Mouse (Mus musculus) midbrain, embryonic 15.5 days (tissue): ENCODE data around the gene Zscan29. TPM values are rescaled to one million over a fixed set of nuclear protein-coding genes. Genes with fewer than 3 reads are reported as not detected.

Experiments used
- ATAC-seq: fragments of 200-750 bp; cut with Nextera tagmentation; replicated peaks from 2 replicates; pipeline ENCODE4 v1.8.0; 2017; ENCODE audit warnings: moderate TSS enrichment
- H3K27ac ChIP-seq: fragments of 300-500 bp; sonication (generic); 2 replicates; pipeline ENCODE4 v1.5.1; 2015; ENCODE audit warnings: mild to moderate bottlenecking, inconsistent platforms
- H3K27me3 ChIP-seq: fragments of 300-500 bp; sonication (generic); replicated peaks from 2 replicates; pipeline ENCODE4 v1.6.1; 2015; ENCODE audit warnings: inconsistent platforms
- H3K36me3 ChIP-seq: fragments of 300-500 bp; sonication (generic); replicated peaks from 2 replicates; pipeline ENCODE4 v1.6.1; 2015; ENCODE audit warnings: inconsistent platforms
- H3K4me1 ChIP-seq: fragments of 300-500 bp; sonication (generic); 2 replicates; pipeline ENCODE4 v1.6.1; 2015; ENCODE audit warnings: inconsistent platforms
- H3K4me2 ChIP-seq: fragments of 300-500 bp; sonication (generic); 2 replicates; pipeline ENCODE4 v1.6.1; 2015; ENCODE audit warnings: inconsistent platforms, mild to moderate bottlenecking, moderate library complexity
- H3K4me3 ChIP-seq: fragments of 300-500 bp; sonication (generic); 2 replicates; pipeline ENCODE4 v1.5.1; 2015; ENCODE audit warnings: mild to moderate bottlenecking, inconsistent platforms
- H3K9ac ChIP-seq: fragments of 300-500 bp; sonication (generic); 2 replicates; pipeline ENCODE4 v1.6.1; 2015; ENCODE audit warnings: mild to moderate bottlenecking, inconsistent platforms
- H3K9me3 ChIP-seq: fragments of 300-500 bp; sonication (generic); 2 replicates; pipeline ENCODE4 v1.6.1; 2016; ENCODE audit warnings: inconsistent platforms
- whole genome bisulfite sequencing: fragments of 180-500 bp; shearing (Covaris S2); methylation state at CpG from one replicate; pipeline ENCODE4 v1.1.7; 2015; ENCODE audit warnings: mixed read lengths; 5-methylcytosine and 5-hydroxymethylcytosine counted together
- polyA plus RNA-seq: library from polyadenylated mRNA; unstranded; fragments of >200 nt; fragmentation: Nextera tagmentation; extraction: Ambion mirVana; gene quantifications from 2 replicates; pipeline ENCODE4 v1.2.1, GENCODE M21; 2015

Gene Zscan29
- polyA plus RNA-seq, 1 experiment from 2014 or later = 7.0 TPM

GRCm38 (mm10) chr2:121169902-121170301 is 1.0 kb downstream of the Zscan29 start:
- H3K4me1 ChIP-seq = peaks cover 32% of the 10 kb centered on the region
- peaks cover 7% of the 10 kb centered on the region; the same call in 1 of the 2 replicates for H3K36me3 ChIP-seq
- no peak for ATAC-seq
- no peaks in the 10 kb centered on the region for H3K27me3 ChIP-seq
- H3K9me3 ChIP-seq = no peaks in the 10 kb centered on the region
- no peak overlapping the region for H3K27ac ChIP-seq
- peak overlapping the region; percentile 77 for H3K9ac ChIP-seq
- H3K4me3 ChIP-seq = peak overlapping the region; percentile 97
- 6% methylated on average over 9 of the region's 9 CpGs for WGBS
- peak overlapping the region; percentile 79 for H3K4me2 ChIP-seq

- H3K4me3 ChIP-seq = peak overlapping the region; percentile 97
- peaks cover 2% of the 10 kb centered on the region; the same call in 1 of the 2 replicates for H3K36me3 ChIP-seq
- 75% methylated on average over 4 of the region's 4 CpGs for WGBS
- no peaks in the 10 kb centered on the region for H3K9me3 ChIP-seq
- no peak overlapping the region for H3K27ac ChIP-seq
- H3K9ac ChIP-seq = peak overlapping the region; percentile 24
- H3K4me1 ChIP-seq = peaks cover 32% of the 10 kb centered on the region
- no peak for ATAC-seq
- peak overlapping the region; percentile 79 for H3K4me2 ChIP-seq
- no peaks in the 10 kb centered on the region for H3K27me3 ChIP-seq
Observed at GRCm38 (mm10) chr2:121169173-121169572, 1.8 kb downstream of the Zscan29 start.

- Histone ChIP-seq H3K9ac (no peak overlapping the region), H3K36me3 (peaks cover 33% of the 10 kb centered on the region; the same call in 1 of the 2 replicates), H3K4me3 (no peak overlapping the region), H3K27ac (no peak overlapping the region), H3K4me1 (no peaks in the 10 kb centered on the region), H3K4me2 (no peak overlapping the region), H3K27me3 (no peaks in the 10 kb centered on the region), H3K9me3 (no peaks in the 10 kb centered on the region)
- no peak for ATAC-seq
- WGBS = 94% methylated on average over 3 of the region's 3 CpGs
Observed at GRCm38 (mm10) chr2:121153100-121153499, 17.8 kb downstream of the Zscan29 start.

GRCm38 (mm10) chr2:121149679-121150078 is 21.2 kb downstream of the Zscan29 start:
- Histone ChIP-seq H3K4me2 (no peak overlapping the region), H3K36me3 (peaks cover 30% of the 10 kb centered on the region; the same call in 1 of the 2 replicates), H3K9ac (no peak overlapping the region), H3K27ac (no peak overlapping the region), H3K4me1 (no peaks in the 10 kb centered on the region), H3K4me3 (no peak overlapping the region), H3K9me3 (no peaks in the 10 kb centered on the region), H3K27me3 (no peaks in the 10 kb centered on the region)
- 90% methylated on average over 5 of the region's 5 CpGs for WGBS
- no peak for ATAC-seq

GRCm38 (mm10) chr2:121142415-121142814 is 28.5 kb downstream of the Zscan29 start:
- Histone ChIP-seq H3K27ac (no peak overlapping the region), H3K4me2 (no peak overlapping the region), H3K4me1 (peaks cover 37% of the 10 kb centered on the region), H3K27me3 (no peaks in the 10 kb centered on the region), H3K36me3 (0 out of 2 replicates have a peak, but pooled peaks cover 12% of the 10 kb centered on the region), H3K9ac (no peak overlapping the region), H3K4me3 (no peak overlapping the region), H3K9me3 (no peaks in the 10 kb centered on the region)
- WGBS = 39% methylated on average over 2 of the region's 2 CpGs
- ATAC-seq = no peak

- Histone ChIP-seq H3K27me3 (no peaks in the 10 kb centered on the region), H3K4me2 (peak overlapping the region; percentile 84), H3K4me3 (peak overlapping the region; percentile 77), H3K9ac (peak overlapping the region; percentile 91), H3K36me3 (0 out of 2 replicates have a peak, but pooled peaks cover 10% of the 10 kb centered on the region), H3K9me3 (no peaks in the 10 kb centered on the region), H3K4me1 (peaks cover 41% of the 10 kb centered on the region), H3K27ac (peak overlapping the region; percentile 99)
- 73% methylated on average over 16 of the region's 16 CpGs for WGBS
- ATAC-seq = no peak
Observed at GRCm38 (mm10) chr2:121141216-121142035, 29.5 kb downstream of the Zscan29 start.

- H3K4me1 ChIP-seq = peaks cover 41% of the 10 kb centered on the region
- H3K9me3 ChIP-seq = no peaks in the 10 kb centered on the region
- WGBS = under 1% methylated on average over 87 of the region's 87 CpGs
- H3K27ac ChIP-seq = peak within 1 kb of the TSS; percentile 99
- ATAC-seq = peak; percentile 97
- H3K9ac ChIP-seq = peak within 1 kb of the TSS; percentile 91
- H3K36me3 ChIP-seq = 0 out of 2 replicates have a peak, but pooled peaks cover 7% of the 10 kb centered on the region
- H3K4me2 ChIP-seq = peak within 1 kb of the TSS; percentile 84
- H3K27me3 ChIP-seq = no peaks in the 10 kb centered on the region
- peak within 1 kb of the TSS; percentile 77 for H3K4me3 ChIP-seq
Observed at GRCm38 (mm10) chr2:121140018-121140882, 30.7 kb downstream of the Zscan29 start, which contains the start of the genes Adal and Lcmt2. Adal (plus strand) TSS chr2:121140428. Lcmt2 (minus strand) TSS chr2:121140653.

GRCm38 (mm10) chr2:121139266-121140017 is 31.5 kb downstream of the Zscan29 start:
- 0 out of 2 replicates have a peak, but pooled peaks cover 7% of the 10 kb centered on the region for H3K36me3 ChIP-seq
- peak overlapping the region; percentile 84 for H3K4me2 ChIP-seq
- H3K4me1 ChIP-seq = peaks cover 41% of the 10 kb centered on the region
- 43% methylated on average over 29 of the region's 29 CpGs for WGBS
- peak overlapping the region; percentile 99 for H3K27ac ChIP-seq
- peak overlapping the region; percentile 77 for H3K4me3 ChIP-seq
- ATAC-seq = no peak; the same call in 1 of the 2 replicates
- no peaks in the 10 kb centered on the region for H3K27me3 ChIP-seq
- no peaks in the 10 kb centered on the region for H3K9me3 ChIP-seq
- peak overlapping the region; percentile 91 for H3K9ac ChIP-seq

GRCm38 (mm10) chr2:121137371-121137770 is 33.6 kb downstream of the Zscan29 start:
- Histone ChIP-seq H3K9me3 (no peaks in the 10 kb centered on the region), H3K4me1 (peaks cover 40% of the 10 kb centered on the region), H3K36me3 (no peaks in the 10 kb centered on the region), H3K4me3 (no peak overlapping the region), H3K27me3 (no peaks in the 10 kb centered on the region), H3K4me2 (no peak overlapping the region), H3K9ac (no peak overlapping the region), H3K27ac (no peak overlapping the region)
- ATAC-seq = no peak
- 98% methylated on average over 4 of the region's 4 CpGs for WGBS

- Histone ChIP-seq H3K27me3 (no peaks in the 10 kb centered on the region), H3K4me3 (no peak overlapping the region), H3K36me3 (no peaks in the 10 kb centered on the region), H3K27ac (no peak overlapping the region), H3K4me2 (no peak overlapping the region), H3K9ac (no peak overlapping the region), H3K4me1 (peaks cover 7% of the 10 kb centered on the region), H3K9me3 (no peaks in the 10 kb centered on the region)
- ATAC-seq = no peak
- 81% methylated on average over 1 of the region's 1 CpGs for WGBS
Observed at GRCm38 (mm10) chr2:121132822-121133221, 38.1 kb downstream of the Zscan29 start.

GRCm38 (mm10) chr2:121128865-121129620 is 41.9 kb downstream of the Zscan29 start:
- Histone ChIP-seq H3K9ac (no peak overlapping the region), H3K4me1 (no peaks in the 10 kb centered on the region), H3K36me3 (no peaks in the 10 kb centered on the region), H3K4me3 (no peak overlapping the region), H3K4me2 (no peak overlapping the region), H3K27me3 (no peaks in the 10 kb centered on the region), H3K27ac (no peak overlapping the region), H3K9me3 (no peaks in the 10 kb centered on the region)
- WGBS = 71% methylated on average over 9 of the region's 9 CpGs
- ATAC-seq = no peak
